Mouse (Mus musculus) thymus, postnatal 0 days (tissue): ENCODE data around the gene B020011L13Rik. TPM values are rescaled to one million over a fixed set of nuclear protein-coding genes. Genes with fewer than 3 reads are reported as not detected.
"Not testable (repeated sequence)": the region's sequence is repeated elsewhere in the genome, so short reads cannot be mapped to it uniquely, and the experiment has no call there.

Experiments used
- DNase-seq: peaks from one replicate; pipeline ENCODE4 v3.0.0-alpha.2; 2015; ENCODE audit warnings: low spot score
- polyA plus RNA-seq: library from polyadenylated mRNA; unstranded; fragments of >200 nt; fragmentation: Nextera tagmentation; extraction: Ambion mirVana; gene quantifications from 2 replicates; pipeline ENCODE4 v1.2.1, GENCODE M21; 2015

The B020011L13Rik gene
- polyA plus RNA-seq = not detected in 2 replicates

GRCm38 (mm10) chr1:117780833-117781232 lies at the start of gene B020011L13Rik:
Gene B020011L13Rik, plus strand, starts transcription at chr1:117781133.
- DNase-seq = not testable (repeated sequence)

- DNase-seq = not testable (repeated sequence)
Measured at GRCm38 (mm10) chr1:117816271-117816670, 35.3 kb downstream of the B020011L13Rik start.

- DNase-seq = not testable (repeated sequence)
Measured at GRCm38 (mm10) chr1:117829781-117830180, 48.8 kb downstream of the B020011L13Rik start, which contains the start of gene Gm28360. Gene Gm28360, plus strand, starts transcription at chr1:117830081.

GRCm38 (mm10) chr1:117851718-117852117 lies 70.8 kb downstream of the B020011L13Rik start:
- DNase-seq = not testable (repeated sequence)

Other genes starting within 250 kb of the B020011L13Rik start
- not detected in 2 replicates for gene Gm28363, start 84.0 kb upstream of the B020011L13Rik start, polyA plus RNA-seq
- gene Gm28360, start 48.9 kb downstream of the B020011L13Rik start, polyA plus RNA-seq = not detected in 2 replicates
- not detected in 2 replicates for gene Gm28168, start 146.9 kb downstream of the B020011L13Rik start, polyA plus RNA-seq
- not detected in 2 replicates for gene Gm7145, start 184.8 kb downstream of the B020011L13Rik start, polyA plus RNA-seq